Mouse (Mus musculus) granulocyte monocyte progenitor cell, adult 5-6 weeks (primary cell): ENCODE results near the gene Stk38. TPM values are rescaled to one million over a fixed set of nuclear protein-coding genes. Genes with fewer than 3 reads are reported as not detected.
"Not testable (repeated sequence)": the region's sequence is repeated elsewhere in the genome, so short reads cannot be mapped to it uniquely, and the experiment has no call there.

Source experiments
- ATAC-seq: replicated peaks from 2 replicates; pipeline ENCODE4 v1.8.0; 2016; ENCODE audit warnings: mild to moderate bottlenecking, moderate TSS enrichment, inconsistent platforms; ENCODE audit not compliant: poor library complexity, severe bottlenecking
- total RNA-seq, 2 experiments: library from RNA; stranded (forward) in 1 of 2; stranded (reverse) in 1 of 2; fragments of 200-712, 200-1000 nt in 1 of 2; fragments of >200 nt in 1 of 2; fragmentation: Nextera tagmentation in 1 of 2; gene quantifications; 2 replicates each; pipeline ENCODE4 v1.2.3; 2014 to 2017

Gene Stk38
- total RNA-seq, 2 experiments from 2014 or later = 58.2 to 116 TPM

DNA sequence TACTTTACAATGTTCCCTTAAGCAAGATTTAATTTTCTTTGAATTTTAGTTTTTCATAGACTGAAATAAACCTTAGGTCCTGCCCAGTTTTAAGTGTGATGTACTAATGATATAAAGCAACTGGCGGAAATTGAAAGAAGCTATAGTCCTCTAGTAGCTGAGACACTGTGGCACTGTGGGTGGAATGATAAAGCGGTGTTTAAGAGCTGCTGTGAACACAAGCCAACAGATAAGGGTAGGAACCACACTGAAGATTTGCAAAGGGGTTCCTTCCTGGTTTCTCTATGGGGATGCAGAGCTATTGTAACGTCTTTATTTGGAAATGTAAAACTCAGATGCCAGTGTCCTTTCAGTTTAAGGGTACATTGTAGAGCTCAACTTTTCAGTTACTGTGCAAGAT lies 33.8 kb upstream of the Stk38 start:
- ATAC-seq = not testable (repeated sequence)

DNA sequence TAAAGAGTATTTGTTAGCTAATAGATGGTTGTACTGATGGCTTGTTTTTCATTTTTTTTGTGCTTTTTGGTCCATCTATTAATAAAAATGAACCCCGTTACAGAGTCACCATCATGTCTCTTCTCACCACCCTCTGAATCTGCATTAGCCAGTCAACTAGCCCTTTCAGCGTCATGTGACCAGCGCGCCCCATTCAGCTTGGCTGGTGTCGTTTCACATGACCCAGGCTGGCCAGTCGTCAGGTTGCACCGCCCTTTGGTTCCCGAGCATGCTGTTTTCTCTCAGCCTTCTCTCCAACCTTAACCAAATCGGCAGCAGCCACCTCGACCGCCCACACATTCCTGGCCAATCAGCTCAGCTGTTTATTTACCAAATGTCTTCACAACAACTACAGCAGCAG lies 31.6 kb upstream of the Stk38 start:
- ATAC-seq = peak; percentile 56; the same call in 1 of the 2 replicates

DNA sequence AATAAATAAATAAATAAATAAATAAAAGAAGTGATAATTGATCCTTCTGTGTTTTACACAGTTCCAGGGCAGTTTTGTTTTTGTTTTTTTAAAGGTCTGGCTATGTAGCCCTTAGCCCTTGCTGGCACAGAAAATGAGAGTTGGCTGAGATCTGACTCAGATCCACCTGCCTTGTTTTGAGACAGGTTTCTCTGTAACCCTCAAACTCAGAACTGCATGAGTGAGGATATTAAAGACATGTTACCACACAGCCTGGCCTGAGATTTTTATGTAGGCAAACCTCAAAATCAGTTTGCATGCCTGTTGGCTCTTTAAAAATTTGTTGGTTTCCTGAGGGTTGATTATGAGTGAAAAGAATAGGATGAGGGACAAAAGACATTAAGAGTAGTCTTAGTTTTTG lies 27.7 kb upstream of the Stk38 start:
- ATAC-seq = no peak

DNA sequence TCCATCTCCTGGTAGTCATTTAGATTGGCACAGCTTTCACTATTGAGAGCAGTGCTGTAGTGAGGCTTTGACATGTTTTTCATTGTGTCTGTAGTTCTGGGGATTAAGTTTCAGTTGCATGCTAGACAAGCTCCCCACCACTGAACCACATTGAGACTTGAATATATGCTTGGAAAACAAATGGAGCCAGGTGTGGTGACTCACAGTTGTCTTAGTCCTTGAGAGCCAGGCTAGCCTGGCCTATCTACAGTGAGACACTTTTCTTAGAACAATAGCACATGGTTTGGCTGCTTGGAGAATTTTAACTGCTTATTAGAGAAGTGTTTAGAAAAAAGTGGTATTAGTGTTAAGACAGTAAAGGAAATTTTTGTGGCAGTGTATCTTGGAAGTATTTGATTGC lies 26.5 kb upstream of the Stk38 start:
- no peak for ATAC-seq

DNA sequence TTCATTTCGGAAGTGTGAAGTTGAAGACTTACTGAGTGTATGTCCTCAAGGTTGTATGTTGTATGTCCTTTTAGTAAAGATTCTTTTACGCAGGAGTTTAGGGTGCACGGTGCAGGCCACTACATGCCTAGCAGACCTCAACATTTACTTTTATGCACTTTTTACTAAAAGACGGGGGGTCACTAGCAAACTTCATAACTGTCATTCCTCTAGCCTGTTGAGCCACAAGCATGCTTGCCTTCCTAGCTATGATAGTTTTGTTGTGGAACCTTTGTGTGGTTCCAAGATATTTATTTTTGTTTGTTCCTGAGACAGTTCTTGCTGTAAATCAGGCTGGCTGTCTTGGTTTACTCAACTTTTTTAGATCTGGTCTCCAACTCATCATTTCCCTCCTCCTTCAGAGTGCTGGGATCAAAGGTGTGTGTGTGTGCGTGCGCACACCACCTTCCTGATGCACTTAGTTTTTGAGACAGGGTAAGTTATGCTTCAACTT lies 25.8 kb upstream of the Stk38 start:
- no peak for ATAC-seq

DNA sequence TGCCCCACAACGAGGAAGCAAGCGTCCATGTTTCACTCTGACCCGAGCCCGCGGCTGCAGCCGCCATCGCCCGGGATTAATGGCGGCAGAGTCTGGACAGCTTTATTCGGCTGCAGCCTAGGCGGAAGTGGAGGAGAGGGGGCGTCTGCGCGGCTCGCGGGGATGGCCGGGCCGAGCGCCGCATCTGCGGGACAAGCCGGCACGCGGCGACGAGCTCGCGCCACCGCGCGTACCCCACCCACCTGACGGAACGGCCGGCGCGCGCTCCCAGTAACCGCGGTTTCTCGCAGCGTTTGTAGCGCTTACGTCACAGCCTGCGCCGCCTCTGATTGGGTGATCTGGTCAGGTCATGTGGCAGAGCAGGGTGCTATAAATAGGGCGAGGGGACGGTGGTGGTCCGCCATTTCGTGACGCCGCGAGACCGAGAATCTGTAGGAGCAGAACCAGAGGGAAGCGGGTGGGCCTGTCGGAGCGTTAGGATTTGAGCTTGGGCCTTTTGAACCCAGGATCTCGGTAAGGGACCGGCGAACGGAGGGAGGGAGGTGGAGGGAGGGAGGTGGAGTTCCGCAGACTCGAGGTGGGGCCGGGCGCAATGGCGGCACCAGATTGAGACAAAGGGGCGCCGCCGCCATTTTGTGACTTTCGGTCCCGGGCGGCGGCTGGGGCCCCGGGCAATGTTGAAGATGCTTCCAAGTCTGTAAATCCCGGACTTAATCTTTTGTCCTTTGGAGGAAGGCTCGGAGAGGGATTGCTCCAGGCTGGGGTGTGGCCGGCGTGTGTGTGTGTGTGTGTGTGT lies 24.7 kb upstream of the Stk38 start, which contains the start of gene Srsf3:
Gene Srsf3 (plus strand): TSS at position 355 of the 796 bp plus-strand sequence.
- ATAC-seq = peak; percentile 92

DNA sequence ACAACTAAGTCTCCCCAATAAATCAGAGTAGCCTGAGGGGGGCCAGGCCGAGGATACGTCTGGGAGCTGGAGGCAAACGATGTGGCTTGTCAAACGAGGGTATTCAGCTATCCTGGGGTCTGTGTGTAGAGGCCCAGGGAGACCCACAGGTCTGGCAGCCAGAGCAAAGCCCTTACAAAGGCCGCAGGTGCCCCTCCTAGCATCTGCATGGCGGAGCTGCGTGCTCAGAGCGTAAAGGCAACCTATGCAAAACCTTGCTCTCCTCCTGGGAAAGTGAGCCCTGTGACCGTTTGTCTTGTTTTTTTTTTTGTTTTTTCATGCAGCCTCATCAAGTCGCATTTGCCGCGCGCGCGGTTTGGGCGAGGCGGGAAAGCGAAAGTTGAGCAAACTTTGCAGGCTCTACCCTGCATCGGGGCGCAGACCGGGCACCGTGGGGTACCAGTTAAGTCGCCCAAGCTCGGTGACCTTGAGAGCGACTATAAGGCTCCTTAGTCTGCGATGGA lies 24.0 kb upstream of the Stk38 start:
- peak; percentile 12 for ATAC-seq

DNA sequence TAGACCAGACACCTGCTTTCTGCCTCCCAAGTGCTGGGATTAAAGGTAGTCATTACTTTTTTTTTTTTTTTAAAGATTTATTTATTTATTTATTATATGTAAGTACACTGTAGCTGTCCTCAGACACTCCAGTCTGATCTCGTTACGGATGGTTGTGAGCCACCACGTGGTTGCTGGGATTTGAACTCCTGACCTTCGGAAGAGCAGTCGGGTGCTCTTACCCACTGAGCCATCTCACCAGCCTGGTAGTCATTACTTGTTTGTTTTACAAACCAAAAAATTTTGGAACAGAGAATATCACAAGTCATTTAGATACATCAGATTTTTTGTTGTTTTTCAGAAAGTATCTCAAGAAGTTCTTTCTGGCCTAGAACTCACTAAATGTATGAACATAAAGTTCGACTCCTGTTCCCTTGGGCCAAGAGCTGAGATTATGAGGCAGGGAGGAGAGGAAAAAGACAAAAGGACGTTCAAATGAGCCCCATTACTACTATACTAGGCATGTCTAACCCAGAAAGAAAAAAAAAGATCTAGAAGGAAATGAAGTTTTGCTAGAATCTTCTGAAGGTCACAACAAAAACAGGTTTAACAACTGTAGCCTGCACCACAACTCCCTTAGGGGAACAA lies 23.4 kb upstream of the Stk38 start:
- ATAC-seq = not testable (repeated sequence)

DNA sequence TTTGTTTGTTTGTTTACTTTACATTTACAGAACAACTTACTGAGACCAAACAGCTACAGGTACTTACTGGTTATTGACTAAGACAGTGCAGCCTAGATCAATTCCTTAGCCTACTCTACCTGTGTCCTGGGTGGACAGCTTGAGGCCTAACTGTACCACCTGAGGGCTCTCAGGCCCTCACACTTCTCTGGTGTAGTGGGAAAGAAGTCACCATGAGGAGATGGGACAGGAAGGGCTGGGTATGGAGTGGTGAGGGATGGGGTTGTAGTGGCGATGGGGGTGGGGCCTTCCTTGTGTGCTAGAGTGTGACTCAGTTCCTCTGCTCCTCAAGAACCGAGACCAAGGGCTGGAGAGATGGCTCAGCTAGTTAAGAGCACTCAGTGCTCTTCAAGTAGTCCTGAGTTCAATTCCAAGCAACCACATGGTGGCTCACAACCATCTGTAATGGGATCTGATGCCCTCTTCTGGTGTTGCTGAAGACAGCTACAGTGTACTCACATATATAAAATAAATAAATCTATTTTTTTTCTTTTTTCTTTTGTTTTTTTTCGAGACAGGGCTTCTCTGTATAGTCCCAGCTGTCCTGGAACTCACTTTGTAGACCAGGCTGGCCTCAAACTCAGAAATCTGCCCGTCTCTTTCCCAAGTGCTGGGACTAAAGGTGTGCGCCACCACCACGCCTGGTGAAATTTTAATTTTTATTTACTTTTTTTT lies 22.7 kb upstream of the Stk38 start:
- no peak for ATAC-seq

DNA sequence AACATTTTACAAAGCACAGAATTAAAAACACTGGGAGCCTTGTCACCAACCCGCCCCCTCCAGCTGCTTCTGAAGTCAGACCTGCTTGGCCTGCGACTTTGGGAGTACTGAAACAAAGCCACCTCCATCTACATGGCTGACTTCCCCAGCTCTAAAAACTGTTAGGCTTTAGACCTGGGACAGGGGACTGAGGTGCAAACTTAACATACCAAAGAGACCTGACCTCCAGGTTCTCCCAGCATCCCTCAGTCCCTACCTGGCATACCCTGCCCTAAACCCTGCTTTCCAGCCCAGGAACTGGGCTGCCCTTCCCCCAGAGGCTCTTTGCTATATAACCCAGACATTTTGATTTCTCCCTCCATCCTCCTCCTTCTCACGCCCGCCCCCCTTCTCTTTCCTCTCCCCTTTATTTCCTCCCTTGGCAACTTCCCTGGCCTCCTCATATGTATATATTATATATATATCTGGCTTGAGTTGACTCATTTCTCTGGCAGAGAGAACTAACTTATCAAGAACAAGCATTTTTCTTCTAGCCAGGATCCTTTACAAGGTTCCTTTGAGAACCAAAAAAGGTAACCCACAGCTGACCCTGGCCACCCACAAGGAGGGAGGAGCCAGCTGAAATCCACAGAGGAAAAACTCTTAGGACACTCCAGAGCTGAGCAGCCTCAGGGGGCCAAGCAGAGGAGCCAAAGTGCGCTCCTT lies 19.0 kb upstream of the Stk38 start:
- ATAC-seq = no peak

DNA sequence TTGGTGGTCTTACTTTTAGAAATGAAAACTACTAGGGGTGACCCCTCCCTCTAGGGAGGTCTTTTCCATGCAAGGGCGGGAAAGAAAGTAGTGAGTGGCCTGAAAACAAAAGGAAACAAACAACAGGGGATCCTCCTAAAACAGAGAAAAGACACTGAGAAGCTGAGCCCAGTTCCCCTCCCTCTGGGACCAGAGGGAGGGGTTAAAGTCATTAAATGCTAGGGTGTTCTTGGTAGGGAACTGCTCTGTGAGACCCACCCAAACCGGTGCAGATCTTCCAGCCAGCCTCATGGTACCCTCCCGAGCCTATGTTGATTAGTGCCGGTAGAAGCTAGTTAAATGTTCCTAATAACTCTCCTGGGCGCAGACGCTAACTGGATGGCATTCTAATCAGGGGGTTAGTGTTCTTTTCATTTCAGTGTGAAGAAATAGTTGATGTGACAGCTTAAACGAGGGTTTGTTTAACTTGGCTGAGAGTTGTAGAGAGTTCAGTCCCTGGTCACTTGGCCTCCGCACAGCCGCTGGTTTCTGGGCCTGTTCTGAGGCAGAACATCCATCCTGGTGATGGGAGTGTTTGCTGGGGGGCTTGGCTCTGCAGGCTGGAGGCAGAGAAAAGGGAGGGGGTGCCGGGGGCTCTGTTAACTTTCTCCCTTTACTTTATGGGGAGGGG lies 17.2 kb upstream of the Stk38 start:
- ATAC-seq = no peak

DNA sequence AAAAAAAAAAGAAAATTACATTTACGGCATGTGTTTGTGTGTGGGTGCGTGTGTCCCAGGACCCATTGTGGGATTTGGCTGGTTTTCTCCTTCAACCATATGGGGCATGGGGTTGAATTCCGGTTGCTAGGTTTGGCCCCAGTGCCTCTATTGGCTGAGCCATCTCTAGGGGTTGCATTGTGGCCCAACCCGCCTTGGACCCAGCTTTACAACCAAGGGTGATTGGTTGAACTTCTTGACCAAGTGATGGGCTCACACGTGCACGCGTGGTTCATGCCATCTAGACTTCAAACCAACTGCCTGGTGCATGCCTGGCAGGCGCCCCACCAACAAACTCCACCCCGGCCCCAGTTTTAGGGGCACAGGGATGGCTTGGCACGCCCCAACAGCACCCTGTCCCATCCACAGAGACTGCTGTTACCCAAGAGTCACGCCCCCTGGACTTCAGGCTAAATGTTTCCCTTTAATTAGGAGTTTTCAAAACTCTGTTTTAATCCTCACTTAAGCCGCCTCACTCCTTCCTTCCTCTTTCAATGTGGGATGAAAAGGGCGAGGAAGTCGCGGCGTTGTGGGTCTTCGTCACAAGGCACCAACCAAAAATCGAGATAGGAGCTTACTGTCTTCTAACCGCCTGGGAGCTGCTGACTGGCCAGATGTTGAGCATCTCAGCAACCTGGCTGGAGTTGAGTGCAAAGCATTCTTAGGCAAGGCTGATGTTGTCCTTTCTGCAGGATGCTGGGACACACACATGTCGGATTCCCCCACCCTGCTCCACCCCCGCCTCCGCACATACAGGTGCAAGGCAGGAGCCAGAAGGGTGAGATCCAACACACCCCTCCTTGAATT lies 16.5 kb upstream of the Stk38 start:
- ATAC-seq = peak; percentile 87

DNA sequence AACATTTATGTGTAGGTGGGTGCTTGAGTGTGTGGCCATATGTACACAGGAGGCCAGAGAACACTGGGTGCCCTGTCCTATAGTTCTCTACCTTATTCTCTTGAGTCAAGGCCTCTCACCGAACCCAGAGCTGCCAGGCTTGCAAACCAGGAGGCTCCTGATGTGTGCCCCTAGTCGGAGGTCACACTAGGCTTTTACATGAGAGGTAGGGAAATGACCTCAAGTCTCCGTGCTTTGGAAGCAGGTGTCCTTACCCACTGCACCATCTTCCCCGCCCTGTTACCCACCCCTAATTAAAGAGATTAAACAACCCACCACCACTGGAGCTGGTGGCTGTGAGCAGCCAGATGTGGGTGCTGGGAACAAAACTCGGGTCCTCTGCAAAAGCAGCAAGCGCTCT lies 15.6 kb upstream of the Stk38 start:
- no peak for ATAC-seq

DNA sequence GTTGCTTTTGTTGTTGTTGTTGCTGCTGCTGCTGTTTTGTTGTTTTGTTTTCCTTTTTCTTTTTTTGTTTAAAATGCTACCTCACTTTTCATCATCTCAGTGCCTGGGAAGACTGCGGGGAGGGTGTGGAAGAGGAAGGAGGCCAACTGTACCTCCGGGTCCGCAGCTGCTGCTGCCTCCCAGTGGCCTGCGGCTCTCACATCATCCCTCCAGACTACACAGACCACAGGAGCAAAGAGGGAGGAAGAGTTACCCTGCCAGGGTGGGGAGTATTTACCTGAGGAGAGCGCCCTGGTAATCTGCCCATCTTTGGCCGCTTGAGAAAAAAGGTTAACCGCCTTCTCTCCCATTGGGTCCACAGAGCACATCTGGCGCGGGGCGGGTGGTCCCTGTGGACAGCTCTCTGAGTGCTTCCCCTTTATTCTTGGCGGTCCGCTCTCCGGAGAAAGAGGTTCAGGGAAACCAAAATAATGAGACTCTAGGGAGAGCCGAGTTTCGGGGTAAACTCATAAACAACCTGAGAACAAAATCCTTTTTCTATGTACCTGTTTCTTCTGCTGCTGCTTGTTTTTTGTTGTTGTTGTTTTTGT lies 14.5 kb upstream of the Stk38 start:
- peak; percentile 39; the same call in 1 of the 2 replicates for ATAC-seq

DNA sequence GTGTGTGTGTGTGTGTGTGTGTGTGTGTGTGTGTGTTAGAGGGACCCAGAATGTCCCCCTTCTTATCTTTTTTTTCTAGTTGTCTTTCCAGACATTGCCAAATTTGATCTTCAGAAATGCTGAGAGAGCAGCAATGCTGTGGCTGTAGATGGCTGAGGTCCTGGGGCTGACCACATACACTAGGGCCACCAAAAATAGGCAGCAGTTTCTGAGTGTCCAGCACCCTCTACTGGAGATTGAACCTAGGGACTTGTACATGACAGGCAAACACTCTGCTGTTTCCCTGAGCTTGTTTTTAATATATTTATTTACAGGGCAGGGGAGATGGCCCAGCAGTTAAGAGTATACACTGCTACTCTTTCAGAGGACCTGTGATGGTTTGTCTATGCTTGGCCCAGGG lies 12.6 kb upstream of the Stk38 start:
- ATAC-seq = no peak

DNA sequence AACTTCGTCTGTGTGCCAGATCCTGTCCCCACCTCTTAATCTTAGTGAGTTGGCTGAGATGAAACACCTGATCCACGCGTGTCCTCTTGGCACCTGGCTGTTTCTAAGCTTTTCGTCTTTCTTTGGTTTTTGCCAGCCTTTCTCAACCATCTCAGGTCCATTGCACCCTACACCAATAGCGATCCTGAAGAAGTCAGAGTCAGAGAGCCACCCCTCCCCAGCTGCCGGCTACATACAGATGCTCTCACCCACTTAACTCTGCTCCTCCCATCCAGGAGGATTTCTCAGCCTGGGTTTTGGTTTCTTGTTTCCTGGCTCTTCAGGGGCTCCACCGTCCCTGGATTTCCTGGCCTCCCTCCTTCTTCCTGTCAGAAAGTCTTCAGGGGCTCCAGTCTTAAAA lies 11.6 kb upstream of the Stk38 start:
- no peak for ATAC-seq

DNA sequence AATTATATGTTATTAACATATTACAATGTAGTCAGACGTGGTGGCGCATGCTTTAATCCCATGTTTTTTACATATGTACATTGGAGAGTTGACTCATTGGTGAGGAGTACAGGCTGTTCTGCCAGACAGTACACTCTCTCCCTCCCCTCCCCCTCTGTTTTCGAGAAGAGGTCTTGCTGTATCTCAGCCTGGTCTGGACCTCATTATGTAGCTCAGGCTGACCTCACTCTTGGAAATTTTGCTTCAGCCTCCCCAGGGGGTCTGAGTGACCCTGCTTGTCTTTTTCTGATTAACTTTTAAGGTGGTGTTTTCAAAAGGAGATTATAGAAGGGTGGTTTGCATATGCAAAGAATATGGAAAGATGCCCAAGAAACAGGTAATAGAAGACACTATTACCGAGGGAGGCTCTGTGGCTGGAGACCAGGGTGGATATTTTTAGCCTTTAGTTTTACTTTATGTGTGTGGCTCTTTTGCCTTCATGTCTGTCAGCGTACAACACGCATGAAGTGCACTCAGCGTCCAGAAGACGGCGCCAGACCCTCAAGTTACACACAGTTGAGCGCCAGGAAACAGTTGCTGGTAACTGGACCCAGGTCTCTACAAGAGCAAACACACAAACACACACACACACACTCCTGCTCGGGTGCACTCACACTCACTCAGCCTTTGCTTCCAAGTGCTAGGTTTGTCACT lies 10.6 kb upstream of the Stk38 start:
- ATAC-seq = no peak

DNA sequence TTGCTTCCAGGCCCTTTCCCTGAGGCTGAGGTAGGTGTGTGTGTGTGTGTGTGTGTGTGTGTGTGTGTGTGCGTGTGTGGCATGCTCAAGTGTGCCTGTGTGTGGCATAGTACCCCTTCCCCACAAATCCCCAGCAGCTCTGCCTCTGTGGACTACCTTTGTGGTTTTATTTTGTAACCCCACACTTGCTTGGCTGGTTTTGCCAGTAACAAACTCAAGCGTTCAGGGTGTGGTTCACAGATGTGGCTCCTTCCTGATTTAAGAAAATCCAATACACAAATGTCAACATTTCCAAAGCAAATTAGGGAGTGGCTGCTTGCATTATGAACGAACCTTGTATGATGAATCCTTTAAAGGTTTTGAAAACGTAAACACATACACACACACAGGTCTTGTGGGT lies 8.9 kb upstream of the Stk38 start:
- ATAC-seq = no peak; the same call in 1 of the 2 replicates
